Mouse (Mus musculus) brain, adult 10 weeks (tissue): Measurements from ENCODE around the gene Defb30. TPM values are rescaled to one million over a fixed set of nuclear protein-coding genes. Genes with fewer than 3 reads are reported as not detected.

ENCODE experiments used
- polyA plus RNA-seq: library from polyadenylated mRNA; stranded (reverse); fragments of 350-450 nt; fragmentation: Illumina TruSeq; extraction: RNeasy Lipid Tissue Mini Kit (QIAGEN cat#74804); gene quantifications from one replicate; pipeline ENCODE4 v1.2.3, GENCODE M21; 2015; ENCODE audit warnings: low read depth, low replicate concordance

Defb30 gene
- not detected for polyA plus RNA-seq

DNA sequence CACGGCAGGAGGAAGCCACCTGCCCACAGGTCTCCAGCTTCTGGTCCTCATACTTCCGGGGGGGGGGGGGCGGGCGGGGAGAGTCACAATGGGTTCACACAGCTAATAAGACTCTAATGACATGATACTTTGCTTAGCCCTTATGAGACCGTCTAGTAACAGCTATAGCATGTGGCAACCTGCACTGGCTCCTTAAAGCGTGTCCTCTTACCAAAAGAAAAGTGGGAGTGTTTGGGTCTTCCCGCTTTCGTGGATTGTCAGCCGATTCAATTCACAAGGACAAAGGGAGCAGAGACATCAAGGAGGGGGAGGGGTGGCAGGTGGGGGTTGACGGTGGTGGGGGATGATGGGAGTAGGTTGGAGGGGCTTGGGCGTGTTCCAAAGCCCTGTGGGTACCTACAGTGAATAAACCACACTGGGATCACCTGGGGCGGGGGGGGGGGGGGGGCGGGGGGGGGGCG lies at the start of gene Defb30:
TSS of gene Defb30 (minus strand) at position 51 of the 461 bp plus-strand sequence.

DNA sequence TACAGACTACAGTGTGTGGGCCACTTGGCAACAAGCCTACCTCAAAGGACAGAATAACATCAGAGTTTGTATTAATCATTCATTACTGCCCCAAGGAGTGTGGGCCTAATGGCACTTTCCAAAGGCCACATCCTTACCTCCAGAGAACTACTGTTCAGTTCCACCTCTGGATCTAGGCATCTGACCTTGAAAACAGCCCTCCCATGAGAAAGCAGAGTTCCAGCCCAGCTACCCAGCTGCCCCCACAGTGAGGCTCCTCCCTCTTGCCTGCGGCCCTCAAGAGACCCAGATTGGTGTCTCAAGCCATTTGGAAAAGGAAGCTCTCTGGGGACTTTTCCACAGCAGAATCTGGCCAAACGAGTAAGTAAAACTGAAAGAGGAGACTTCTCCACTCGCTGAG lies 3.1 kb downstream of the Defb30 start, which contains the start of gene Defb42:
TSS of gene Defb42 (plus strand) at position 301 of the 400 bp plus-strand sequence.

DNA sequence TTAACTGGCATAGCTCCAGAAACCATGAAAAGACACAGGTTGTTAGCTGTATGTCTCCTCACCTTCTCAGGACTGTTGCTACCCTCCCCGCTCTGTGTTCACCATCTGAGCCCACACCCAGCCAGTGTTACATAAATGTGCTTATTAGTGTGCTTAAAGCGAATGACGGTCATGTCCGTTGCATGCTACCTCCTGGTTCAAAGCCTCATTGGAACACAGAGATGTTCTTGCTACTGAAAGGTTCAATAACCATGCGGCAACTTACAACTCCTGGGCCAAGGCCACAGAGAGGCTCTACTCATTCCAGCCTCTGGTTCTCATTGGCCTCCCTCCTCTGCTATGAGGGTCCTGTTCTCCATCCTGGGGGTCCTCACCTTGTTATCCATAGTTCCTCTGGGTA lies 38.3 kb downstream of the Defb30 start, which contains the start of gene Defb43:
TSS of gene Defb43 (plus strand) at position 301 of the 400 bp plus-strand sequence.

DNA sequence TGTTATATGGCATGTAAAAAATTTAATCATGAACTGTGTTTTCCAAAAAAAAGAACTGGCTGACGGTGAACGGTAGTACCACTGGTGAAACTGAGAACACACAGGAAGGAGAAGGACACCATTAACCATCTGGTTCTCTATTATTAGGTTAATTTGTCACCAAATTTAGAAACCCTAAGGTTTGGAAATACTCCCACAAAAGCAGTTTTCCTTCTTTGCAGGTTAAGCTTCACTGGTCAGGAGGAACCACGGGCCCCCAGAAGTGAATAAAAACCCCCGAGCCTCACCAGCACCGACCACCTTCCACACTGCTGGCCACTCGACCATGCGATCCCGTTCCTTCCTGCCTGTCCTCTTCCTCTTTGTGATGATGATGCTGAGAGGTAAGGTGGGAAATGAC lies 52.0 kb downstream of the Defb30 start, which contains the start of gene Defb47:
TSS of gene Defb47 (plus strand) at position 301 of the 400 bp plus-strand sequence.

DNA sequence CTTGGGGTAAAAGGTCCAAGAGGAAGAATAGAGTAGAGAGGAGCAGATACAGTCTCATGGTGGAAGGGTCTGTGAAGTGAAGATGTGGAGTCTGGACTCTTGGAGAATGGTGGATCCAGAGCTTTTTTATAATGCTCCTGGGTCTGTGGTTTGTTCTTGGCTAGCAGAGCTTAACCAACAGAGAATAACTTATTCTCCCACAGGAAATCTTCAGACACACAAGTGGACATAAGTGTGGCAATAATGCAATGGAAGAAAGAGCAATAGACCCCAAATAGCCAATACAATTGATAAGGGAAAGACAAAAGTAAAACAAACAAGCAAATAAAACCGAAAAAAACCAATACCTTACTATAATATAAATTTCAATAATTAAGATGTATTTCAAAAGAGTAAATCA lies 65.3 kb downstream of the Defb30 start, which contains the start of gene Defb48:
TSS of gene Defb48 (minus strand) at position 101 of the 400 bp plus-strand sequence.

Other genes with a start within 250 kb of the Defb30 start
- gene Wdfy2, start 212.3 kb downstream of the Defb30 start, polyA plus RNA-seq = 11.2 TPM
- gene Defb48, start 65.5 kb downstream of the Defb30 start, polyA plus RNA-seq = not detected
- gene Defb47, start 51.9 kb downstream of the Defb30 start, polyA plus RNA-seq = not detected
- gene Defb43, start 38.2 kb downstream of the Defb30 start, polyA plus RNA-seq = not detected
- 0.73 TPM for gene Defb42, start 3.0 kb downstream of the Defb30 start, polyA plus RNA-seq